Mouse (Mus musculus) myocyte (in vitro differentiated cells): ENCODE measurements around the gene Sfxn2.

Experiments
- E2F4 ChIP-seq: IDR thresholded peaks from one replicate; pipeline ENCODE4 v1.6.1; 2011; ENCODE audit warnings: mild to moderate bottlenecking, control low read depth, moderate library complexity; ENCODE audit not compliant: insufficient read depth
- POLR2A ChIP-seq: IDR thresholded peaks from one replicate; pipeline ENCODE4 v1.6.1; 2011; ENCODE audit warnings: low read depth, mild to moderate bottlenecking, control low read depth, moderate library complexity; ENCODE audit not compliant: insufficient read length
- SRF ChIP-seq: IDR thresholded peaks from one replicate; pipeline ENCODE4 v1.6.1; 2011; ENCODE audit warnings: low read depth; ENCODE audit not compliant: control insufficient read depth, insufficient read length
- USF1 ChIP-seq: IDR thresholded peaks from one replicate; pipeline ENCODE4 v1.6.1; 2011; ENCODE audit warnings: low read depth, mild to moderate bottlenecking, control low read depth, moderate library complexity

- TF ChIP-seq USF1 (no peak), POLR2A (no peak), SRF (no peak), E2F4 (no peak)
These were observed 49.0 kb upstream of the Sfxn2 start for GRCm38 (mm10) chr19:46524152-46524544.
